Mouse (Mus musculus): Measurements from ENCODE around the gene Abhd17a. TPM values are rescaled to one million over a fixed set of nuclear protein-coding genes. Genes with fewer than 3 reads are reported as not detected.

The Abhd17a gene
- polyA plus RNA-seq, 1 experiment: 175 TPM

GRCm38 (mm10) chr10:80622661-80623456 is 32.7 kb upstream of the Abhd17a start, which contains the start of gene Csnk1g2:
Gene Csnk1g2, plus strand, starts transcription at chr10:80622838.
- no peaks in the 10 kb centered on the region for H3K36me3 ChIP-seq (ENCODE audit: control insufficient read depth, insufficient read depth, low read length)
- no peak for TF ChIP-seq POLR2A (IDR thresholded peaks at IDR 0.05; ENCODE audit: low read depth, low read length)
- no peak for TF ChIP-seq CTCF (conservative IDR thresholded peaks at IDR 0.05; ENCODE audit: insufficient read depth, insufficient read length, low read depth, low read length)
- H3K4me3 ChIP-seq (ENCODE audit: insufficient read depth, low read depth, low read length): peak within 1 kb of the TSS; percentile 68
- H3K27me3 ChIP-seq (replicated peaks; ENCODE audit: control insufficient read depth, insufficient read depth, low read length): no peaks in the 10 kb centered on the region
- DNase-seq: peak; percentile 46
- H3K4me1 ChIP-seq (ENCODE audit: control insufficient read depth, insufficient read depth, low read length): peaks cover 8% of the 10 kb centered on the region; the same call in 1 of the 2 replicates
- 2% methylated on average over 85 of the region's 85 CpGs for WGBS
- peak within 1 kb of the TSS; percentile 87 for H3K27ac ChIP-seq (ENCODE audit: insufficient read depth, low read depth, low read length)

- Histone ChIP-seq H3K27me3 (replicated peaks; ENCODE audit: control insufficient read depth, insufficient read depth, low read length) (no peaks in the 10 kb centered on the region), H3K36me3 (ENCODE audit: control insufficient read depth, insufficient read depth, low read length) (no peaks in the 10 kb centered on the region), H3K4me1 (ENCODE audit: control insufficient read depth, insufficient read depth, low read length) (peaks cover 8% of the 10 kb centered on the region; the same call in 1 of the 2 replicates), H3K4me3 (ENCODE audit: insufficient read depth, low read depth, low read length) (peak overlapping the region; percentile 55), H3K27ac (ENCODE audit: insufficient read depth, low read depth, low read length) (peak overlapping the region; percentile 83)
- DNase-seq: peak; percentile 100
- WGBS: under 1% methylated on average over 64 of the region's 64 CpGs
- no peak for TF ChIP-seq CTCF (conservative IDR thresholded peaks at IDR 0.05; ENCODE audit: insufficient read depth, insufficient read length, low read depth, low read length)
- peak; percentile 81 for TF ChIP-seq POLR2A (IDR thresholded peaks at IDR 0.05; ENCODE audit: low read depth, low read length)
Observed at GRCm38 (mm10) chr10:80621940-80622660, 32.0 kb upstream of the Abhd17a start.

GRCm38 (mm10) chr10:80621690-80621939 is 31.5 kb upstream of the Abhd17a start:
- TF ChIP-seq CTCF (conservative IDR thresholded peaks at IDR 0.05; ENCODE audit: insufficient read depth, insufficient read length, low read depth, low read length) (no peak), POLR2A (IDR thresholded peaks at IDR 0.05; ENCODE audit: low read depth, low read length) (no peak)
- peak overlapping the region; percentile 55; the same call in 1 of the 2 replicates for H3K4me3 ChIP-seq (ENCODE audit: insufficient read depth, low read depth, low read length)
- H3K27me3 ChIP-seq (replicated peaks; ENCODE audit: control insufficient read depth, insufficient read depth, low read length): no peaks in the 10 kb centered on the region
- DNase-seq: no peak
- peaks cover 8% of the 10 kb centered on the region; the same call in 1 of the 2 replicates for H3K4me1 ChIP-seq (ENCODE audit: control insufficient read depth, insufficient read depth, low read length)
- no peaks in the 10 kb centered on the region for H3K36me3 ChIP-seq (ENCODE audit: control insufficient read depth, insufficient read depth, low read length)
- under 1% methylated on average over 9 of the region's 9 CpGs for WGBS
- H3K27ac ChIP-seq (ENCODE audit: insufficient read depth, low read depth, low read length): peak overlapping the region; percentile 1

GRCm38 (mm10) chr10:80620796-80621689 is 30.9 kb upstream of the Abhd17a start:
- Histone ChIP-seq H3K36me3 (ENCODE audit: control insufficient read depth, insufficient read depth, low read length) (no peaks in the 10 kb centered on the region), H3K4me1 (ENCODE audit: control insufficient read depth, insufficient read depth, low read length) (peaks cover 2% of the 10 kb centered on the region; the same call in 1 of the 2 replicates), H3K4me3 (ENCODE audit: insufficient read depth, low read depth, low read length) (0 out of 2 replicates have a peak overlapping the region, but pooled peaks have one; percentile 17), H3K27me3 (replicated peaks; ENCODE audit: control insufficient read depth, insufficient read depth, low read length) (no peaks in the 10 kb centered on the region), H3K27ac (ENCODE audit: insufficient read depth, low read depth, low read length) (peak overlapping the region; percentile 1)
- TF ChIP-seq CTCF (conservative IDR thresholded peaks at IDR 0.05; ENCODE audit: insufficient read depth, insufficient read length, low read depth, low read length) (no peak), POLR2A (IDR thresholded peaks at IDR 0.05; ENCODE audit: low read depth, low read length) (no peak)
- 39% methylated on average over 16 of the region's 16 CpGs for WGBS
- no peak for DNase-seq

GRCm38 (mm10) chr10:80620365-80620764 is 30.2 kb upstream of the Abhd17a start:
- no peak for DNase-seq
- Histone ChIP-seq H3K4me1 (ENCODE audit: control insufficient read depth, insufficient read depth, low read length) (no peaks in the 10 kb centered on the region; the same call in 1 of the 2 replicates), H3K36me3 (ENCODE audit: control insufficient read depth, insufficient read depth, low read length) (no peaks in the 10 kb centered on the region), H3K27ac (ENCODE audit: insufficient read depth, low read depth, low read length) (no peak overlapping the region), H3K4me3 (ENCODE audit: insufficient read depth, low read depth, low read length) (no peak overlapping the region), H3K27me3 (replicated peaks; ENCODE audit: control insufficient read depth, insufficient read depth, low read length) (no peaks in the 10 kb centered on the region)
- TF ChIP-seq POLR2A (IDR thresholded peaks at IDR 0.05; ENCODE audit: low read depth, low read length) (no peak), CTCF (conservative IDR thresholded peaks at IDR 0.05; ENCODE audit: insufficient read depth, insufficient read length, low read depth, low read length) (no peak)
- 88% methylated on average over 9 of the region's 9 CpGs for WGBS

- H3K4me1 ChIP-seq (ENCODE audit: control insufficient read depth, insufficient read depth, low read length): no peaks in the 10 kb centered on the region; the same call in 1 of the 2 replicates
- H3K36me3 ChIP-seq (ENCODE audit: control insufficient read depth, insufficient read depth, low read length): no peaks in the 10 kb centered on the region
- 55% methylated on average over 8 of the region's 8 CpGs for WGBS
- no peak overlapping the region for H3K27ac ChIP-seq (ENCODE audit: insufficient read depth, low read depth, low read length)
- H3K4me3 ChIP-seq (ENCODE audit: insufficient read depth, low read depth, low read length): no peak overlapping the region
- TF ChIP-seq CTCF (conservative IDR thresholded peaks at IDR 0.05; ENCODE audit: insufficient read depth, insufficient read length, low read depth, low read length) (no peak), POLR2A (IDR thresholded peaks at IDR 0.05; ENCODE audit: low read depth, low read length) (no peak)
- peak; percentile 49 for DNase-seq
- H3K27me3 ChIP-seq (replicated peaks; ENCODE audit: control insufficient read depth, insufficient read depth, low read length): no peaks in the 10 kb centered on the region
Observed at GRCm38 (mm10) chr10:80619465-80620244, 29.5 kb upstream of the Abhd17a start.

Measured in kidney, adult 2 months (tissue).